Mouse (Mus musculus): ENCODE data around the gene Slc25a5. TPM values are rescaled to one million over a fixed set of nuclear protein-coding genes. Genes with fewer than 3 reads are reported as not detected.

Gene Slc25a5
- polyA plus RNA-seq, 1 experiment from 2014 or later = 838 TPM

GRCm38 (mm10) chrX:36808318-36808683 is 12.8 kb downstream of the Slc25a5 start:
- H3K4me1 ChIP-seq (ENCODE audit: control insufficient read depth, insufficient read depth, low read length) = no peaks in the 10 kb centered on the region
- no peaks in the 10 kb centered on the region for H3K36me3 ChIP-seq (ENCODE audit: control insufficient read depth, insufficient read depth, low read length)
- peak overlapping the region; percentile 33; the same call in 1 of the 2 replicates for H3K4me3 ChIP-seq (ENCODE audit: low read length)
- peak; percentile 26; the same call in 1 of the 2 replicates for ATAC-seq (ENCODE audit: low FRiP score, low TSS enrichment)
- H3K9me3 ChIP-seq (ENCODE audit: control insufficient read depth, low read length) = no peaks in the 10 kb centered on the region
- 0 out of 2 replicates have a peak overlapping the region, but pooled peaks have one; percentile 45 for H3K9ac ChIP-seq (ENCODE audit: low read depth, low read length)
- peak overlapping the region; percentile 62; the same call in 1 of the 2 replicates for H3K27ac ChIP-seq (ENCODE audit: low read depth, low read length)
- H3K4me2 ChIP-seq (replicated peaks; ENCODE audit: low read depth, low read length) = peak overlapping the region; percentile 39
- no peaks in the 10 kb centered on the region for H3K27me3 ChIP-seq (ENCODE audit: control insufficient read depth, insufficient read depth, low read length)
- 75% methylated on average over 6 of the region's 6 CpGs for WGBS

- Histone ChIP-seq H3K4me1 (ENCODE audit: control insufficient read depth, insufficient read depth, low read length) (no peaks in the 10 kb centered on the region), H3K9ac (ENCODE audit: low read depth, low read length) (no peak overlapping the region)
Measured at GRCm38 (mm10) chrX:36811377-36811776, 15.9 kb downstream of the Slc25a5 start.

GRCm38 (mm10) chrX:36814161-36814836 is 18.8 kb downstream of the Slc25a5 start:
- no peak overlapping the region; the same call in 1 of the 2 replicates for H3K27ac ChIP-seq (ENCODE audit: low read depth, low read length)
- no peak for ATAC-seq (ENCODE audit: low FRiP score, low TSS enrichment)

More at GRCm38 (mm10) chrX:36811377-36811776, 15.9 kb downstream of the Slc25a5 start:
- Histone ChIP-seq H3K36me3 (ENCODE audit: control insufficient read depth, insufficient read depth, low read length) (no peaks in the 10 kb centered on the region), H3K27me3 (ENCODE audit: control insufficient read depth, insufficient read depth, low read length) (no peaks in the 10 kb centered on the region), H3K4me3 (ENCODE audit: low read length) (no peak overlapping the region), H3K9me3 (ENCODE audit: control insufficient read depth, low read length) (no peaks in the 10 kb centered on the region), H3K27ac (ENCODE audit: low read depth, low read length) (no peak overlapping the region), H3K4me2 (replicated peaks; ENCODE audit: low read depth, low read length) (no peak overlapping the region)
- 56% methylated on average over 5 of the region's 5 CpGs for WGBS
- no peak for ATAC-seq (ENCODE audit: low FRiP score, low TSS enrichment)

GRCm38 (mm10) chrX:36815022-36815421 is 19.6 kb downstream of the Slc25a5 start:
- Histone ChIP-seq H3K27ac (ENCODE audit: low read depth, low read length) (no peak overlapping the region), H3K36me3 (ENCODE audit: control insufficient read depth, insufficient read depth, low read length) (no peaks in the 10 kb centered on the region), H3K9me3 (ENCODE audit: control insufficient read depth, low read length) (no peaks in the 10 kb centered on the region), H3K4me3 (ENCODE audit: low read length) (no peak overlapping the region), H3K4me2 (replicated peaks; ENCODE audit: low read depth, low read length) (no peak overlapping the region), H3K4me1 (ENCODE audit: control insufficient read depth, insufficient read depth, low read length) (no peaks in the 10 kb centered on the region), H3K27me3 (ENCODE audit: control insufficient read depth, insufficient read depth, low read length) (no peaks in the 10 kb centered on the region), H3K9ac (ENCODE audit: low read depth, low read length) (no peak overlapping the region)
- no peak for ATAC-seq (ENCODE audit: low FRiP score, low TSS enrichment)
- 68% methylated on average over 4 of the region's 4 CpGs for WGBS

More at GRCm38 (mm10) chrX:36814161-36814836, 18.8 kb downstream of the Slc25a5 start:
- H3K4me2 ChIP-seq (replicated peaks; ENCODE audit: low read depth, low read length) = no peak overlapping the region
- no peaks in the 10 kb centered on the region for H3K4me1 ChIP-seq (ENCODE audit: control insufficient read depth, insufficient read depth, low read length)
- no peaks in the 10 kb centered on the region for H3K9me3 ChIP-seq (ENCODE audit: control insufficient read depth, low read length)
- H3K4me3 ChIP-seq (ENCODE audit: low read length) = no peak overlapping the region
- no peak overlapping the region for H3K9ac ChIP-seq (ENCODE audit: low read depth, low read length)
- no peaks in the 10 kb centered on the region for H3K27me3 ChIP-seq (ENCODE audit: control insufficient read depth, insufficient read depth, low read length)
- H3K36me3 ChIP-seq (ENCODE audit: control insufficient read depth, insufficient read depth, low read length) = no peaks in the 10 kb centered on the region
- 70% methylated on average over 8 of the region's 8 CpGs for WGBS

- no peak overlapping the region for H3K4me3 ChIP-seq (ENCODE audit: low read length)
- H3K4me2 ChIP-seq (replicated peaks; ENCODE audit: low read depth, low read length) = no peak overlapping the region
- no peaks in the 10 kb centered on the region for H3K27me3 ChIP-seq (ENCODE audit: control insufficient read depth, insufficient read depth, low read length)
- ATAC-seq (ENCODE audit: low FRiP score, low TSS enrichment) = no peak
- no peak overlapping the region for H3K9ac ChIP-seq (ENCODE audit: low read depth, low read length)
- no peaks in the 10 kb centered on the region for H3K36me3 ChIP-seq (ENCODE audit: control insufficient read depth, insufficient read depth, low read length)
- no peak overlapping the region for H3K27ac ChIP-seq (ENCODE audit: low read depth, low read length)
- H3K4me1 ChIP-seq (ENCODE audit: control insufficient read depth, insufficient read depth, low read length) = no peaks in the 10 kb centered on the region
- no peaks in the 10 kb centered on the region for H3K9me3 ChIP-seq (ENCODE audit: control insufficient read depth, low read length)
- 78% methylated on average over 3 of the region's 4 CpGs for WGBS
Measured at GRCm38 (mm10) chrX:36815439-36815838, 20.0 kb downstream of the Slc25a5 start.

- Histone ChIP-seq H3K4me2 (replicated peaks; ENCODE audit: low read depth, low read length) (peak overlapping the region; percentile 37; the same call in 1 of the 2 replicates), H3K9me3 (ENCODE audit: control insufficient read depth, low read length) (no peaks in the 10 kb centered on the region), H3K4me1 (ENCODE audit: control insufficient read depth, insufficient read depth, low read length) (no peaks in the 10 kb centered on the region), H3K4me3 (ENCODE audit: low read length) (no peak overlapping the region), H3K9ac (ENCODE audit: low read depth, low read length) (no peak overlapping the region), H3K27ac (ENCODE audit: low read depth, low read length) (peak overlapping the region; percentile 85; the same call in 1 of the 2 replicates), H3K36me3 (ENCODE audit: control insufficient read depth, insufficient read depth, low read length) (no peaks in the 10 kb centered on the region), H3K27me3 (ENCODE audit: control insufficient read depth, insufficient read depth, low read length) (no peaks in the 10 kb centered on the region)
- WGBS = 43% methylated on average over 8 of the region's 8 CpGs
- peak; percentile 25; the same call in 1 of the 2 replicates for ATAC-seq (ENCODE audit: low FRiP score, low TSS enrichment)
Measured at GRCm38 (mm10) chrX:36816368-36816899, 21.0 kb downstream of the Slc25a5 start.

GRCm38 (mm10) chrX:36816953-36817441 is 21.5 kb downstream of the Slc25a5 start:
- H3K4me3 ChIP-seq (ENCODE audit: low read length) = peak overlapping the region; percentile 13; the same call in 1 of the 2 replicates
- peak; percentile 88 for ATAC-seq (ENCODE audit: low FRiP score, low TSS enrichment)
- peak overlapping the region; percentile 4; the same call in 1 of the 2 replicates for H3K9ac ChIP-seq (ENCODE audit: low read depth, low read length)
- 15% methylated on average over 9 of the region's 10 CpGs for WGBS
- no peaks in the 10 kb centered on the region for H3K9me3 ChIP-seq (ENCODE audit: control insufficient read depth, low read length)
- no peaks in the 10 kb centered on the region for H3K27me3 ChIP-seq (ENCODE audit: control insufficient read depth, insufficient read depth, low read length)
- H3K4me1 ChIP-seq (ENCODE audit: control insufficient read depth, insufficient read depth, low read length) = no peaks in the 10 kb centered on the region
- H3K4me2 ChIP-seq (replicated peaks; ENCODE audit: low read depth, low read length) = peak overlapping the region; percentile 37
- H3K27ac ChIP-seq (ENCODE audit: low read depth, low read length) = peak overlapping the region; percentile 85
- no peaks in the 10 kb centered on the region for H3K36me3 ChIP-seq (ENCODE audit: control insufficient read depth, insufficient read depth, low read length)

- H3K27me3 ChIP-seq (ENCODE audit: control insufficient read depth, insufficient read depth, low read length) = no peaks in the 10 kb centered on the region
- H3K4me1 ChIP-seq (ENCODE audit: control insufficient read depth, insufficient read depth, low read length) = no peaks in the 10 kb centered on the region
- H3K27ac ChIP-seq (ENCODE audit: low read depth, low read length) = no peak overlapping the region
- H3K9me3 ChIP-seq (ENCODE audit: control insufficient read depth, low read length) = no peaks in the 10 kb centered on the region
- H3K9ac ChIP-seq (ENCODE audit: low read depth, low read length) = no peak overlapping the region
- no peak overlapping the region for H3K4me2 ChIP-seq (replicated peaks; ENCODE audit: low read depth, low read length)
- WGBS = 69% methylated on average over 4 of the region's 4 CpGs
- ATAC-seq (ENCODE audit: low FRiP score, low TSS enrichment) = no peak
- H3K36me3 ChIP-seq (ENCODE audit: control insufficient read depth, insufficient read depth, low read length) = no peaks in the 10 kb centered on the region
- no peak overlapping the region for H3K4me3 ChIP-seq (ENCODE audit: low read length)
Measured at GRCm38 (mm10) chrX:36819575-36819974, 24.1 kb downstream of the Slc25a5 start.

- no peaks in the 10 kb centered on the region for H3K9me3 ChIP-seq (ENCODE audit: control insufficient read depth, low read length)
- ATAC-seq (ENCODE audit: low FRiP score, low TSS enrichment) = peak; percentile 50; the same call in 1 of the 2 replicates
- H3K4me1 ChIP-seq (ENCODE audit: control insufficient read depth, insufficient read depth, low read length) = no peaks in the 10 kb centered on the region
- no peaks in the 10 kb centered on the region for H3K36me3 ChIP-seq (ENCODE audit: control insufficient read depth, insufficient read depth, low read length)
- H3K27me3 ChIP-seq (ENCODE audit: control insufficient read depth, insufficient read depth, low read length) = no peaks in the 10 kb centered on the region
- H3K27ac ChIP-seq (ENCODE audit: low read depth, low read length) = no peak overlapping the region
- H3K4me3 ChIP-seq (ENCODE audit: low read length) = no peak overlapping the region
- WGBS = 15% methylated on average over 4 of the region's 4 CpGs
- no peak overlapping the region for H3K9ac ChIP-seq (ENCODE audit: low read depth, low read length)
- no peak overlapping the region for H3K4me2 ChIP-seq (replicated peaks; ENCODE audit: low read depth, low read length)
Measured at GRCm38 (mm10) chrX:36820201-36820600, 24.8 kb downstream of the Slc25a5 start.

All from kidney, embryonic 14.5 days (tissue).